Mouse (Mus musculus) gastrocnemius, postnatal 36 days (tissue): Measurements from ENCODE around the gene Vwa8. TPM values are rescaled to one million over a fixed set of nuclear protein-coding genes. Genes with fewer than 3 reads are reported as not detected.

ENCODE experiments used
- DNase-seq, 2 experiments: peaks; one replicate each; pipeline ENCODE4 v3.0.0; 2022
- intact Hi-C: fragments of 180-260 bp; cut with DNase I; formaldehyde crosslinking; loops from one replicate; pipeline ENCODE4 v1.15.1; 2025
- total RNA-seq, 2 experiments: library from RNA; stranded (reverse); gene quantifications; 2 replicates each; pipeline ENCODE4 v1.2.3; 2021

Vwa8 gene
- total RNA-seq, 2 experiments from 2014 or later, result 70.7 to 73.1 TPM

DNA sequence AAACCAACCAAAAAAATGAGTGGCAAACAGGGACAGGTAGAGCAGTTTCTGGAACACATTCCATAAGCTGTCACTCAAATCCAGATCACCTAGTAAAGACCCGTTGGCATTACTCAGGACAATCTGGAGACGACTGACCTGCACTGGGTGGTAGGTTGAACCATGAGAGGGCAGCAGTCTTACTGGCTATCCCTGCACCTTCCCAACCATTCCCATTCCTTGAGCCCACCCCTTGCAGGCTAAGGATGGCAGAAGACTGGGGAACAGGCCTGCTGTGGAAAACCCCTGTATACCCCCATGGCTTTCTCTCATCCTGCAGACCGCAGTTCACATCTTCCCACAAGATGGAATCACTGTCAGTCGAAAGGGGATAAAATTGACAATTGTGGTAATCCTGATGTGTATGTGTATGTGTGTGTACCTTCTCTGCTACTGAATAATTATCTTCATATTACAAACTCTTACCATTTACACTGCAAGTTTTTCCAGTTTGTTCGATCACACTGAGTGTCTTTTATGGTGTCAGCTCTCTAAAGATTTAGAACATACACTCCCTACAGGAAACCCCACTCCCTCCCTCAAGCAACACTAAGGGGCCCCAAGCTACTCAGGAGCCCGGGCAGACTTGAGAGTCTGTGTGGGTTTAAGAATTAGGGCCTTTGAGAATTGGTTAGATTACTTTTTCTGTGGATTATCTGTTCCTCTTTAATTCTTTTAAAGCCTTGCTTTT lies 393.0 kb downstream of the Vwa8 start:
- intact Hi-C loops, result no loop called here

DNA sequence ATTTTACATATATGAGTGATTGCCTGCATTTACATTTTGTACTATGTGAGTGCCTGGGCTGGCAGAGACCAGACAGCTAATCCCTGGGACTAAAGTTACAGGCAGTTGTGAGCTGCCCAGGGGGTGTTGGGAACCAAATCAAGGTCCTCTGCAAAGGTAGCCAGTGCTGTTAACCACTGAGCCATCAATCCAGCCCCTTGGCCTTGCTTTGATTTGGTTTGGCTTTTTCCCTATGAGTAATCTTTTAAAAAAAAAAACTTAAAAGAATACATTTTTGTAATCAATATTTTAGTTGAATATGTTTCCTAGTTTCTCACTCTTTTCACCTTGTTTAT lies 393.5 kb downstream of the Vwa8 start:
- no peak for DNase-seq
- intact Hi-C loops, result no loop called here

More for the DNA sequence above, 393.0 kb downstream of the Vwa8 start:
- no peak for DNase-seq

DNA sequence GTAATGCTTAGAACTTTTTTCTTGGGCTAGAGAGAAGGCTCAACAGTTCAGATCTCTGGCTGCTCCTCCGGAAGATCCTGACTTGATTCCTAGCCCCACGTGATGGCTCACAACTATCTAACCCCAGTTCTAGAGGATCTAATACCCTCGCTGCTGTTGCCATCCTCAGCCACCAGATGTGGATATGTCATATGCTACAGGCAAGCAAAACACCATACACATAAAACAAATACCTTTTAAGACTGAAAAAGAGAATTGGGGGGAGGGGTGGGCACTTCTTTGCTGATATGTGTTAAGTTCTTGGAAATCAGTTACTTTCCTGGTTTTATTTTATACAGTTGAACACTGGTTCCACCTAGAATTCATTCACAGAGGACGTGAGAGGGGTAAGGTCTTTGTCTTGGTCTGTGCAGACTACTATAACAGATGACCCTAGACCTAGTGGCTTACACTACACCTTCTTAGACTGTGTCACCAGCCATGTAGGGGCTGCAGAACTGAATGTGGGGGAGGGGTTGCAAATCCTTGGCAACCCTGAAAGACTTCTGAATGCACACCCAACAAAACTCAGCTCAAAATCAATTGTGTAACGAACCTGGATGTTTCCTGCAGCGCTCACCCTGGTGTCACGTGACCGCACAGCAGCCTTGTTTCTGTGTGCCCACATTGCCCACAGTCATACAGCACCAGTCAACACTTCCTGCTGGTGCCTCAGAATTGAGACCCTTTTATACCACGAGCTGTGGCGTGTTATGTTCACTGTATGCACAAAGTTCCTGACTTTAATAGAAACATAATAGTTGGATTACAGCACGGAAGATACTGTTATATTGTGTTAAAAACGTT lies 394.4 kb downstream of the Vwa8 start:
- intact Hi-C loops, result no loop called here

DNA sequence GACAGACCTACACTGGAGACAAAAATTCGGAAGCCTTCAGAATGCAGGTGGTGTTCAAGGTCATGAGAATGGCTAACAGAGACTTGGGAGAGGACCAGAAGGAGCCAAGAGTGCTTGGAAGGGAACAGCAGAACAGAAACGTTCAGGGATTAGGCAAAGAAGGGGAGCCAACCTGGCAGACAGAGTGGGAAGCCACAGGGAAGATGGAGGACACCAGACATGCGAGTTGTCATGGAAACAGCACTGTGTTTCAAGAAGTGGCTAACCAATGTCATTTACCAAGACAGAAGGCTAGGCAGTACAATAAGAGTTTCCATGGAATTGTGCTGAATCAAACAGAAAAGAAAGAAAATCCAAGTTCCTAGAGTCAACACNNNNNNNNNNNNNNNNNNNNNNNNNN lies 395.7 kb downstream of the Vwa8 start:
- intact Hi-C loops, result no loop called here
- no peak for DNase-seq

More for the DNA sequence above, 394.4 kb downstream of the Vwa8 start:
- no peak for DNase-seq

DNA sequence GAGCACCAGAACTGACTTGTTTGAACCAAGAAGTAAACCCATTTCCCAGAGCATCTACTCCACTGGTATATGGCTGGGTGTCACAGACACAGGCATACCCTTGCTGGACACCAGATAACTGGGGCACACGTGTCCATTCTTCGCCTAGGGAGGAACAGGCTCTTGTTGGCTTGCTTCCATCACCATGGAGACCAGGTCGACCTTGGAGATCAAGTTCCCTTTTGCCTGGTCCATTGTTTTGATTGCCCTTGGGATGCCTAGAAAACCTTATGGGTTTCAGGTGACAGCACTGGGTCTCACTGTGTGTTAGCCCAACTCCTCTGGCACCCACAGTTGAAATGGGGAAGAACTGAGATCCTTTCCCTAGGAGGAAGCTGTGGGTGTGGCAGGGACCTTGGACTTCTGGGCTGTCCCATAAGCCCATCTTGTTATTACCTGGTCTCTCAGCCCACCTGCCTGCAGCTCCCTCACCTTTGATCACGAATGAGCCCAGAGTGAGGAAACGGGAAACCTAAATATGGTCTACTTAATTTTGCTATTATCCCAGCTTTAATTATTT lies 403.0 kb downstream of the Vwa8 start:
- DNase-seq, result no peak

More for the DNA sequence above, 403.0 kb downstream of the Vwa8 start:
- intact Hi-C loops, result no loop called here

Other genes starting within 250 kb of the Vwa8 start
- 1 to 10 TPM; 2.4 to 3.2 TPM for gene Dgkh, start 116.3 kb upstream of the Vwa8 start, total RNA-seq